Mouse (Mus musculus): ENCODE results near the gene 1700067K01Rik.

DNA sequence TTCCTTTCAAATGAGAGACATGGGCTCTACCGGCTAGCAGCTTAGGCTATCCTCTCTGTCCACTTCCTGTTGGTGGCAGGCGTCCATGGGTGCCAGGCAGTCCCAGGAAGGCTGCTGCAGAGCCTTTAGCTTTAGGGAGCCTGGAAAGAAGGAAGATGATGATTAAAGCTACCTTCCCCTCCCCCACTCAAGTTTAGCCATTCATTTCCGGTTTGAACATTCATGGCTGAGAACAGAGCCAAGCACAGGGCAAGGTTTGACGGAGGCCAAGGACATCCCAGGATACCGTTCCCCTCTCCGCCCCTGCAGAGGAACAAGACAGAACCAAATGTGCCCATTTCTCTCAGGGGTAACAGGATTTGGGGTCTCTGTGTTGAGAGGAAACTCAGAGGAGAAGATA is 23.7 kb upstream of the 1700067K01Rik start:
- TF ChIP-seq MYOG (IDR thresholded peaks at IDR 0.05; ENCODE audit: control insufficient read depth in 1 of 3, insufficient read depth in 1 of 3, insufficient read length in 2 of 3, low read depth in 2 of 3), result no peak
- no peak for TF ChIP-seq POLR2A (IDR thresholded peaks at IDR 0.05; ENCODE audit: insufficient read length, low read depth)
- TF ChIP-seq USF1 (IDR thresholded peaks at IDR 0.05; ENCODE audit: low read depth), result no peak
- TF ChIP-seq TCF12 (IDR thresholded peaks at IDR 0.05; ENCODE audit: insufficient read depth, poor library complexity, severe bottlenecking), result no peak
- TF ChIP-seq SRF (IDR thresholded peaks at IDR 0.05; ENCODE audit: control insufficient read depth, insufficient read length, low read depth), result no peak
- no peak for TF ChIP-seq E2F4 (IDR thresholded peaks at IDR 0.05; ENCODE audit: insufficient read depth)
- no peak for TF ChIP-seq TCF3 (IDR thresholded peaks at IDR 0.05; ENCODE audit: insufficient read length, low read depth)
- TF ChIP-seq MAX (IDR thresholded peaks at IDR 0.05; ENCODE audit: low read depth), result no peak

All from myocyte (in vitro differentiated cells).